Mouse (Mus musculus): ENCODE measurements around the gene Tyrp1. TPM values are rescaled to one million over a fixed set of nuclear protein-coding genes. Genes with fewer than 3 reads are reported as not detected.

The Tyrp1 gene
- polyA plus RNA-seq, 1 experiment from 2014 or later: not detected

DNA sequence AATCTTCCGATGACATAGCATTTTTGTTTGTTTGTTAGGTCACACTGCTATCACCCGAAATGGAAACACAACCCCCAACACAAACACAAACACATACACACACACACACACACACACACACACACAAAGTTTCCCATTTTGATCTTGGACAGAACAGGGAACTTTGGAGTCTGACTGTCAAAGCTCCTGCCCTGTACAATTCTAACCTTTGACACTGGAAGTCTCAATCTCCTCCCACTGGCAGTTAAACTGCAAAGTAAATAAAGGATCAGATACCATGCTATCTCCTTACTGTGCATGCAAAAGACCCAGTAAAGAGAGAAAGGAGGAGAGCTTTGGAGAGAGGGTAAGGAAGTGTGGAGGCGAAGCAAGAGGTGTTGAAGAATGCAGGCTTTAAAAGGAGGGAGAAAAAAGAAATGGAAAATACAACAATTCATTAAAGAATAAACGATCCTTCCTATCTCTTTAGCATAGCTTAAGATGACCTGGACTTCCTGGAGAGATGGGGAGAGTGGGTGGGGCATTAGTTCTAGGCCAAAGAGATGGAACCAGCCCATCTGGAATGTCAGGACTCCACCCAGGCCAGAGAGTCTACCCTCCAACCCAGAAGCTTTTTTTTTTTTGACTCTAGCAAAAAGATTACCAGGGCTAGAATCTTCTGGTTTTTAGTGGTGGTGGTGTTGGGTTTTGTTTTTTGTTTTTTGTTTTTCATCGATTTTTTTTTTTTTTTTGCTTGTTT is 40.4 kb downstream of the Tyrp1 start:
- no peak overlapping the region for H3K9ac ChIP-seq (ENCODE audit: low read depth, low read length)
- no peaks in the 10 kb centered on the region for H3K27me3 ChIP-seq (ENCODE audit: control insufficient read depth, insufficient read depth, low read depth, low read length)
- H3K27ac ChIP-seq (ENCODE audit: low read length): no peak overlapping the region
- H3K36me3 ChIP-seq (ENCODE audit: control insufficient read depth, insufficient read depth): no peaks in the 10 kb centered on the region
- WGBS (ENCODE audit: insufficient replicate concordance): 36% methylated on average over 5 of the region's 5 CpGs
- no peaks in the 10 kb centered on the region for H3K9me3 ChIP-seq (replicated peaks; ENCODE audit: control insufficient read depth, low read length)
- no peak overlapping the region for H3K4me2 ChIP-seq (ENCODE audit: low read depth, low read length)
- ATAC-seq (ENCODE audit: low read depth): peak; percentile 78
- H3K4me3 ChIP-seq (ENCODE audit: low read depth, low read length): no peak overlapping the region
- no peaks in the 10 kb centered on the region; the same call in 1 of the 2 replicates for H3K4me1 ChIP-seq (ENCODE audit: control insufficient read depth, low read depth, low read length)

DNA sequence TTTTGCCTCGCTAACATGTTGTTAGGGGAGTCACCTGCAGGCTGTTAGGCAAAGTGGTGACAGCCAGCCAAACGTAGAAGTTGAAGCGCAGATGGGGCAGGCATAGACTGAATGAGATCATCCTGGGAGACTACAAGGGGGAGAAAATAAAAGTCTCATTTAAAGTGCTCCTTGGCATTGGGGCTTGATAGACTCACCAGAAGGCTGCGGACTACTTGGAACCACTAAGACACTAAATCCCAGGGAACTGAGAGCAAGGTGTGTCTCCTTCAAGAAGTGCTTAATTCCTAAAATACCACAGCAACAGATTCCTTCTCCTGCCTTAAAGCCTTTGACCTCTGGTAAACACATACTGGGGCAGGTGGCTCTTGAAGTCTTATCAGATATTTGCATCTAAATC is 41.1 kb downstream of the Tyrp1 start:
- no peaks in the 10 kb centered on the region for H3K27me3 ChIP-seq (ENCODE audit: control insufficient read depth, insufficient read depth, low read depth, low read length)
- WGBS (ENCODE audit: insufficient replicate concordance): 59% methylated on average over 4 of the region's 4 CpGs

DNA sequence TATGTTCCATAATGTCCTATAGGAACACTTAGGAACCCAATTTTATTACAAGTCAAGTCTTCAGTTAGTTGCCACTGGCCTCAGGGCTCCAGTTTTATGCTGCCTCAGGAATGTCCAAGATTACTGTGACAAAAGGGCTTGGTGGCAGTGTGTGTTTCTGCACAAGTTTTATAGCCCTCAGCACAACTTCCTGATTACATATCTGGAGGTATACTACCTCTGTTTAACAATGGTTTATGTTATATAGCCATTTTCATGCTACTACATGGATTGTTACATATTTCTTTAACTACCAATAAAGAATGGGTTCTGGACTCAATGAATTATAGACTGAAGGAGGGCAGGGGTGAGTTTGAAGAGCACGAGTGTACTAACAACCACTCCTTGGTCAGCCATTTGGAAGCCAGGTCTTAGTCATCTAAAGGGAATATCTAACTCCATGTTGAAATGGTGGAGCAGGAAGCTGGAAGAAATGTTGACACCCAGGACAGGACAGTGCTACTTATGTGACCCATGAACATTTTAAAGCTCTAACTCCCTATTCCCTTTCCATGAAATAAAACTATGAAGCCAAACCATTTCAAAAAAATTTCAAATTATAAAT is 48.2 kb downstream of the Tyrp1 start:
- 54% methylated on average over 1 of the region's 1 CpGs for WGBS (ENCODE audit: insufficient replicate concordance)

More for the DNA sequence above, 41.1 kb downstream of the Tyrp1 start:
- H3K9ac ChIP-seq (ENCODE audit: low read depth, low read length): no peak overlapping the region
- no peaks in the 10 kb centered on the region; the same call in 1 of the 2 replicates for H3K4me1 ChIP-seq (ENCODE audit: control insufficient read depth, low read depth, low read length)
- H3K36me3 ChIP-seq (ENCODE audit: control insufficient read depth, insufficient read depth): no peaks in the 10 kb centered on the region
- no peak overlapping the region for H3K4me2 ChIP-seq (ENCODE audit: low read depth, low read length)
- no peak overlapping the region for H3K4me3 ChIP-seq (ENCODE audit: low read depth, low read length)
- ATAC-seq (ENCODE audit: low read depth): no peak
- no peak overlapping the region for H3K27ac ChIP-seq (ENCODE audit: low read length)
- H3K9me3 ChIP-seq (replicated peaks; ENCODE audit: control insufficient read depth, low read length): no peaks in the 10 kb centered on the region

DNA sequence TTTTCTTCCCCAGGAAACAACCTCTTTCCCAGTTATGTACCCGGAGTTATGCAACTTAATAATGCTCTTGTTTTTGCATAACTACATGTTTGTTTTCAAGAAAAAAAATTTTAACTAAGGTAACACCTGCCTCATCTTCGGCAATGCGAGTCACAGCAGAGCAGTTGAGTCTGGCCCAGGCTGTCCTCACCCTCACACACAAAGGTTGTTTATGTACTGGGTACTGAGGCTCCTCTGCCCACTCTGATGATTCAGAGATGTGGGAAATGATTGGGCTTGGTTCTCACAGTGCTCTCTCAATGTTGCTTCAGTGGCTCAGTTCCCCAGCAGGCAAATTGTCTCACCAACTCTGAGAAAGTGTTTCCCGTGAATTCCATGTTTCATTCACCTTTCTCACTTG is 52.7 kb downstream of the Tyrp1 start:
- H3K27ac ChIP-seq (ENCODE audit: low read length): no peak overlapping the region
- H3K4me2 ChIP-seq (ENCODE audit: low read depth, low read length): no peak overlapping the region
- no peak for ATAC-seq (ENCODE audit: low read depth)
- H3K27me3 ChIP-seq (ENCODE audit: control insufficient read depth, insufficient read depth, low read depth, low read length): no peaks in the 10 kb centered on the region
- no peaks in the 10 kb centered on the region for H3K4me1 ChIP-seq (ENCODE audit: control insufficient read depth, low read depth, low read length)
- H3K4me3 ChIP-seq (ENCODE audit: low read depth, low read length): no peak overlapping the region
- 54% methylated on average over 4 of the region's 4 CpGs for WGBS (ENCODE audit: insufficient replicate concordance)
- no peaks in the 10 kb centered on the region for H3K9me3 ChIP-seq (replicated peaks; ENCODE audit: control insufficient read depth, low read length)
- no peak overlapping the region for H3K9ac ChIP-seq (ENCODE audit: low read depth, low read length)
- no peaks in the 10 kb centered on the region for H3K36me3 ChIP-seq (ENCODE audit: control insufficient read depth, insufficient read depth)

More for the DNA sequence above, 48.2 kb downstream of the Tyrp1 start:
- Histone ChIP-seq H3K4me2 (ENCODE audit: low read depth, low read length) (no peak overlapping the region), H3K27ac (ENCODE audit: low read length) (no peak overlapping the region), H3K9ac (ENCODE audit: low read depth, low read length) (no peak overlapping the region), H3K4me3 (ENCODE audit: low read depth, low read length) (no peak overlapping the region), H3K9me3 (replicated peaks; ENCODE audit: control insufficient read depth, low read length) (no peaks in the 10 kb centered on the region), H3K4me1 (ENCODE audit: control insufficient read depth, low read depth, low read length) (no peaks in the 10 kb centered on the region), H3K27me3 (ENCODE audit: control insufficient read depth, insufficient read depth, low read depth, low read length) (no peaks in the 10 kb centered on the region), H3K36me3 (ENCODE audit: control insufficient read depth, insufficient read depth) (no peaks in the 10 kb centered on the region)
- no peak for ATAC-seq (ENCODE audit: low read depth)

DNA sequence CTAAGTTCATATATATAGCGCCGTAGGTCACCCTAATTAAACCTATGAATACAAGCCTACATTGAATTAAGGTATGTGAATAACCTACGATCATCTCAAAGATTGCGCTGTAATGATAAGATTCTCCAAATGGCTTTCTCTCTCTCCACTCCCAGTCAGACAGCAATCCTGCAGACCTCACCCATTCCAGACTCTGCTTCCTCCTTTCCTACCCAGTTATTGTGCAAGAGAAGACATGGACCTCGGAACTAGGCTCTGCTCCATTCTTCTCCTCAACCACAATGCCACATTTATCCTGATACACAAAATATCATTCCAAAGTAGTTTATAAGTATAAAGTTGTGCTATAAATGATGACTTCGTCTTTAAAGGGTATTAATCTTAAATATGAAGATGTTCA is 57.1 kb downstream of the Tyrp1 start:
- Histone ChIP-seq H3K4me2 (ENCODE audit: low read depth, low read length) (no peak overlapping the region), H3K9ac (ENCODE audit: low read depth, low read length) (no peak overlapping the region), H3K4me1 (ENCODE audit: control insufficient read depth, low read depth, low read length) (no peaks in the 10 kb centered on the region), H3K27ac (ENCODE audit: low read length) (no peak overlapping the region), H3K27me3 (ENCODE audit: control insufficient read depth, insufficient read depth, low read depth, low read length) (no peaks in the 10 kb centered on the region), H3K9me3 (replicated peaks; ENCODE audit: control insufficient read depth, low read length) (no peaks in the 10 kb centered on the region), H3K4me3 (ENCODE audit: low read depth, low read length) (no peak overlapping the region), H3K36me3 (ENCODE audit: control insufficient read depth, insufficient read depth) (no peaks in the 10 kb centered on the region)
- 67% methylated on average over 6 of the region's 6 CpGs for WGBS (ENCODE audit: insufficient replicate concordance)
- no peak for ATAC-seq (ENCODE audit: low read depth)

DNA sequence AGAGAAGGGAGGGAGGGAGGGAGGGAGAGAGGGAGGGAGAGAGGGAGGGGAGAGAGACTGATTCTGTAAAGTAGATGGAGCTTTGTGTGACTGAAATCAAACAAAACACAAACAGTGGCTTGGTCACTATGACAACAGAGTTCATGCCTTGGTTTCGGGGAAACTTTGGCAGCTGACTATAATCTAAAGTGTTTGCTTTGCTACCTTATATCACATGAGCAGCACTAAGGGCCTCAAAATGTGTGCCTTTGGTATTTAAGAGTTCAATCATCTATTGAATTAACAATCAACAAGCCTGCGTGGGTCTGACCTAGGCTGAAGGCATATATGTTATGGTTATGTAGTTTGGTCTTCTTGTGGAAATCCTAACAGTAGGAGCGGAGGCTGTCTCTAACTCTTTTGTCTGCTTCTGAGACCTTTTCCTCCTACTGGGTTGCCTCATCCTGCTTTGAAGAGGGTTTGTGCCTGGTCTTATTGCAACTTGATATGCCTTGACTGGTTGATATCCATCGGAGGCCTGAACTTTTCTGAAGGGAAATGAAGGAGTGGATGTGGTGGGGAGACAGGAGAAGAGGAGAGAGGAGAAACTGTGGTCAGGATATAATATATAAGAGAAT is 61.5 kb downstream of the Tyrp1 start:
- 45% methylated on average over 4 of the region's 4 CpGs for WGBS (ENCODE audit: insufficient replicate concordance)
- no peaks in the 10 kb centered on the region for H3K27me3 ChIP-seq (ENCODE audit: control insufficient read depth, insufficient read depth, low read depth, low read length)
- H3K4me1 ChIP-seq (ENCODE audit: control insufficient read depth, low read depth, low read length): no peaks in the 10 kb centered on the region
- H3K27ac ChIP-seq (ENCODE audit: low read length): no peak overlapping the region
- no peak overlapping the region for H3K4me3 ChIP-seq (ENCODE audit: low read depth, low read length)
- no peaks in the 10 kb centered on the region for H3K36me3 ChIP-seq (ENCODE audit: control insufficient read depth, insufficient read depth)
- no peak for ATAC-seq (ENCODE audit: low read depth)
- no peak overlapping the region for H3K4me2 ChIP-seq (ENCODE audit: low read depth, low read length)
- H3K9me3 ChIP-seq (replicated peaks; ENCODE audit: control insufficient read depth, low read length): no peaks in the 10 kb centered on the region
- no peak overlapping the region for H3K9ac ChIP-seq (ENCODE audit: low read depth, low read length)

Other genes starting within 250 kb of the Tyrp1 start
- 4.7 and 5.7 TPM in 2 replicates for gene Lurap1l, start 76.5 kb downstream of the Tyrp1 start, polyA plus RNA-seq (2015; fragmentation: Nextera tagmentation; extraction: Ambion mirVana)